Mouse (Mus musculus) CD8-positive naive resting alpha-beta T cell, adult 57 days (primary cell): ENCODE results near the gene Setd6. TPM values are rescaled to one million over a fixed set of nuclear protein-coding genes. Genes with fewer than 3 reads are reported as not detected.

Experiments
- total RNA-seq: library from RNA; stranded (reverse); gene quantifications from one replicate; pipeline ENCODE4 v1.2.4, GENCODE M21; 2023

Setd6 gene
- total RNA-seq, result 36.2 TPM

GRCm38 (mm10) chr8:95715676-95716531 lies at the start of gene Setd6:
Gene Setd6 (plus strand): TSS chr8:95715881.

GRCm38 (mm10) chr8:95676631-95677030 lies 39.0 kb upstream of the Setd6 start, which contains the start of gene Ndrg4:
Gene Ndrg4 (plus strand): TSS chr8:95676980.

Other genes with a start within 250 kb of the Setd6 start
- gene Csnk2a2, start 225.8 kb upstream of the Setd6 start, total RNA-seq, result 74.6 TPM
- not detected for gene Ccdc113, start 181.8 kb upstream of the Setd6 start, total RNA-seq
- not detected for gene Prss54, start 139.5 kb upstream of the Setd6 start, total RNA-seq
- 4.5 TPM for gene Gins3, start 82.4 kb upstream of the Setd6 start, total RNA-seq
- 0.24 TPM for gene Ndrg4, start 38.9 kb upstream of the Setd6 start, total RNA-seq
- gene Cnot1, start 91.6 kb downstream of the Setd6 start, total RNA-seq, result 278 TPM
- gene Sap18b, start 109.5 kb downstream of the Setd6 start, total RNA-seq, result 91.4 TPM
- gene Slc38a7, start 137.7 kb downstream of the Setd6 start, total RNA-seq, result 14.6 TPM
- 56.0 TPM for gene Got2, start 172.7 kb downstream of the Setd6 start, total RNA-seq